Mouse (Mus musculus): ENCODE results near the gene Wdfy2. TPM values are rescaled to one million over a fixed set of nuclear protein-coding genes. Genes with fewer than 3 reads are reported as not detected.

Gene Wdfy2
- polyA plus RNA-seq, 1 experiment from 2014 or later = 15.5 TPM

DNA sequence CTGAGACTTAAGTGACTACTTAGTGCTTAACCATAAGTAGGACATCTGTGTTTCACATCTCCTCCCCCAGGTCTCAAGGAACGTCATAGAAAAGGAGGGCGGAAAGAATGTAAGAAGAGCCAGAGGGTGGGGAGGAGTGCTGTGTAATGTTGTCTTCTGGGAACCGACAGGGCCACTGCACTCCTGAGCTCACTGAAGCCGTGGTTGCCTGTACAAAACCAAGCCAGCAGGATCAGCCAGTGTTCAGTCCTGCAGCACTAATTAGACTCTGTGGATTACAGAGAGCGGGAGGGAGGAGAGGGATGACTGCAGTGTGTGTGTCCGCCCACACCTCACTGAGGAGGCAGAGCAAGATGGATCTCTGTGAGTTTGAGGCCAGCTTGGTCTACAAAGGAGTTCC, 13.5 kb downstream of the Wdfy2 start:
- 24% methylated on average over 6 of the region's 6 CpGs for WGBS
- Histone ChIP-seq H3K9me3 (peaks cover 16% of the 10 kb centered on the region), H3K4me3 (no peak overlapping the region), H3K27me3 (ENCODE audit: poor library complexity, severe bottlenecking) (no peaks in the 10 kb centered on the region), H3K4me1 (peaks cover 37% of the 10 kb centered on the region), H3K27ac (peak overlapping the region; percentile 67), H3K36me3 (replicated peaks) (peaks cover 27% of the 10 kb centered on the region)
- peak; percentile 48 for DNase-seq (ENCODE audit: extremely low spot score, low spot score)

DNA sequence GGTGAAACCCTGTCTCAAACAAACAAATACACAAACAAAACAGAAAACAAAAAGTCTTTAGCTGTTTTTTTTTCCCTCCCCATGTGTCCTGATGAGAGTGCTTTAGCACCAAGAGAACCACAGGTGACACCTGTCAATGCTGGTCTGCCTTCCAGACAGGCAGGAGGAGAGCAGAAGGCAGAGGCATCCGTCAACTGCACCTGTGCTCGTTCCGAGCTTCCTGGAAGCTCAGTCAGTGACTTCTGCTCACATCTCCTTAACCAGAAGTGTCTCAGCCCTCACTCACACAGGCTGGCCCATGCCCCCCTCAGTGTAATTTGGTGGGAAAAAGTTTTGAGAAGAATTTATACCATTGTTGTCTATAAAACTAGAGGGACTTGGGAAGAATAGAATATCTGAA, 15.4 kb downstream of the Wdfy2 start:
- 91% methylated on average over 3 of the region's 3 CpGs for WGBS
- no peaks in the 10 kb centered on the region for H3K27me3 ChIP-seq (ENCODE audit: poor library complexity, severe bottlenecking)
- H3K4me3 ChIP-seq = no peak overlapping the region
- H3K27ac ChIP-seq = no peak overlapping the region
- peaks cover 16% of the 10 kb centered on the region for H3K9me3 ChIP-seq
- DNase-seq (ENCODE audit: extremely low spot score, low spot score) = no peak
- H3K36me3 ChIP-seq (replicated peaks) = peaks cover 25% of the 10 kb centered on the region
- H3K4me1 ChIP-seq = peaks cover 38% of the 10 kb centered on the region

DNA sequence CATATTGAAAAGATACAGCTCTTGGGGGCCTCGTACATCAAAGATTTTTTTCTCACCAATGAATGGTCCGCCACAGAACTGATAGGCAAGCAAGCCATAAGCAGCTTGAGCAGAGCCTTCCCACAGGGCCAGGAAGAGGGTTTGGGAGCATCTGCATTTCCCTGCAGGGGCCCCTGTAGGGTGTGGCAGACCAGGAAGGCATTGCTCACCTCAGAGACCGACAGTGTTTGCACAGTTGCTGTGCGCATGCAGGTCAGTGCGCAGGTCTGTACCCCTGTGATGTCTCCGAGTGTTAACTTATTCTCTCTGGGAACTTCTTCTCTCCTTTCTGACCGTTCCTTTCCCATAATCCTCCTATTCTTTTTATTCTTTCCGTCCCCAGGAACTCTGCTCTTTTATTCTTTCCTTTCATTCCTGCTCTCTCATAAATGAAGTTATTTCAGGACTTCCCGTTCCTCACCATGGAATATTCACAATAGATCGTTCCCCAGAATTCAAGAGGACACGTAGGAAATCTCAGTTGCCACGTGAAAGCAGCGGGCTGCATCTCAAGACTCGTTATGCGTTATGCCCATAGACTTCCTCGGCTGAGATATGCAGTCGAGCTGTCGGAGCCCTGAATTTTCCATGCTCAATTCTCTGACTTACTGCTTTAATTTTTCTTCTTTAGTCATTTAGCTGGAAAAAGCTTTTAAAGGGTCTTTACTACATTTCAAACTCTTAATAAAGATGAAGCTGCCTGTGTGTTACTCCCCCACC, 17.8 kb downstream of the Wdfy2 start:
- Histone ChIP-seq H3K36me3 (replicated peaks) (peaks cover 15% of the 10 kb centered on the region), H3K4me1 (peaks cover 36% of the 10 kb centered on the region), H3K27me3 (ENCODE audit: poor library complexity, severe bottlenecking) (no peaks in the 10 kb centered on the region), H3K4me3 (no peak overlapping the region), H3K9me3 (peaks cover 6% of the 10 kb centered on the region; the same call in 1 of the 2 replicates), H3K27ac (peak overlapping the region; percentile 27; the same call in 1 of the 2 replicates)
- 76% methylated on average over 18 of the region's 18 CpGs for WGBS
- no peak for DNase-seq (ENCODE audit: extremely low spot score, low spot score)

DNA sequence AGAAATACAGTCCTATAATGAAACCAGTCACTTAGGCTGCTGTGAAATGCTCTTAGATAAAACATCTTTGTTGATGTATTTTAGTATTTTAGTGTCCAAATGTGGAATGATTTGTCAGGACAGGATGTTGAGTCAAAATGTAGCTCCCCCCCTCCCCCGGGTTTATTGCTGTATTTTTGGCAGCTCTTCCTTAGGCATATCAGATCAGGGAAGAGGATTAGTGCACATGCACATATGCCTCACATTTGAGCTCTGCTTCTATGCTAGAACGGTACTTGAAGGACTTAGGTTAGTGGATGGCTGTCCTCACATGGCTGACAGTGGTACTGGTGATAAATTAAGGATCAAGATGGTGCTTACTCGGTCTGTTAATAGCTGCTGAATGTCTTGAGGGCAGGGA, 18.4 kb downstream of the Wdfy2 start:
- H3K27ac ChIP-seq = no peak overlapping the region
- H3K9me3 ChIP-seq = peaks cover 6% of the 10 kb centered on the region; the same call in 1 of the 2 replicates
- no peak overlapping the region for H3K4me3 ChIP-seq
- H3K36me3 ChIP-seq (replicated peaks) = peaks cover 15% of the 10 kb centered on the region
- no peak for DNase-seq (ENCODE audit: extremely low spot score, low spot score)
- peaks cover 30% of the 10 kb centered on the region for H3K4me1 ChIP-seq
- H3K27me3 ChIP-seq (ENCODE audit: poor library complexity, severe bottlenecking) = no peaks in the 10 kb centered on the region
- 86% methylated on average over 3 of the region's 3 CpGs for WGBS

DNA sequence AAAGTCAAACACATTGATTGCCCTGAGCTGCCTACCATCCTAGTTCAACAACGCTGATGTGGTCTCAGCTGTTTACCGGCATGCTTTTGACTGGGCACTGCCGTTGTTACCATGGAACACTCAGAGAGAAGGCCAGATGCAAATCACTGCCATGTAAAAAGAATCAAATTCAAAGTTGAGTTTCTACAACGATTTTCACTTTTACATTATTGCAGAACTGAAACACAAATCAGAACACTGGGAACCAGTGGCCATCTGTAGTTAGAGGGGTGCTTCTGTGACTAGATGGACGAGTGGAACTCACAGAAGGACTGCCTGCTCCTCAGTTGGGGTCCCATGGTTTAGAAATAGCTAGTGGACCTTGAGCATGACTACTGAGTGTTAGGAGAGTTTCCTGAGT, 19.0 kb downstream of the Wdfy2 start:
- Histone ChIP-seq H3K27me3 (ENCODE audit: poor library complexity, severe bottlenecking) (no peaks in the 10 kb centered on the region), H3K9me3 (peaks cover 7% of the 10 kb centered on the region; the same call in 1 of the 2 replicates), H3K4me3 (no peak overlapping the region), H3K36me3 (replicated peaks) (peaks cover 16% of the 10 kb centered on the region), H3K27ac (no peak overlapping the region), H3K4me1 (peaks cover 24% of the 10 kb centered on the region)
- 92% methylated on average over 5 of the region's 5 CpGs for WGBS
- no peak for DNase-seq (ENCODE audit: extremely low spot score, low spot score)

DNA sequence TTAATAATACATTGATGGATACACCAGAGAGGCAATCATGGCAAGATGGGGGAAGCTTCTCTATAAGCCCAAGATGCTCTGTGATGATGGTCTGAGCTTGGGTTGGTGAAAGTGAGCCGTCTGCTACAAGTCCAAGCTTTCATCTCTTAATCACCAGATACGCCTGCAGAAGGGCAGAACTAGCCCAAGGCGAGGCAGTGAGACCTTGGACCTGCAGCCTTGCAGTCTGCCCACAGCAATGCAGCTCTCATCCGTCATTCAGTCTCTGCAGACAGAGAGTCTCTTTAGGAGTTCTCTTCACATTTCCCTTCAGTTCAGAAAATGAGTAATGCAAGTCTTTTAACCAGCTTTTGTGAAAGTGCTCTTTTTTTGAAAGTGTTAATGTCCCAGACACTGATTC, 20.4 kb downstream of the Wdfy2 start:
- DNase-seq (ENCODE audit: extremely low spot score, low spot score) = no peak
- H3K27ac ChIP-seq = no peak overlapping the region
- 85% methylated on average over 4 of the region's 4 CpGs for WGBS
- H3K9me3 ChIP-seq = peaks cover 12% of the 10 kb centered on the region; the same call in 1 of the 2 replicates
- peaks cover 15% of the 10 kb centered on the region for H3K4me1 ChIP-seq
- H3K27me3 ChIP-seq (ENCODE audit: poor library complexity, severe bottlenecking) = no peaks in the 10 kb centered on the region
- no peak overlapping the region for H3K4me3 ChIP-seq
- H3K36me3 ChIP-seq (replicated peaks) = peaks cover 20% of the 10 kb centered on the region

DNA sequence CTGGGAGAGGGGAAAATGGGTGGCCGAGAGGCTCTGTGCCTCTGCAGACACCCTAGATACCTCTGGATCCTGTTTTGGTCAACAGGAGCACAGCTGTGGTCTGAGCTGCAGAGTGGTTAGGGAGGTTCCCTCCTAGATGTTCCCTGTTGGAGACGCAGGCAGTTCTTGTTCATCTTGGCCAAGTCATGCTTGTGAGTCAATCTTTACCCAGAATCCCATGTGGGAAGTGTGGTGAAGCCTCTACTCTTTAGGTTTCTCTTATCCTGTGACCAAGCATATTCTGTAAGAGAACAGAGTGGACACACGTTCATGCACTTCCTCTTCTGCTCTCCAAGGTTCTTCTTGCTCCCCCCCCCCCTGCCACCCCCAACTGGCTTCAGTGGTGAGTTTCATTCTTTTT, 20.8 kb downstream of the Wdfy2 start:
- H3K27ac ChIP-seq = no peak overlapping the region
- peaks cover 15% of the 10 kb centered on the region for H3K4me1 ChIP-seq
- DNase-seq (ENCODE audit: extremely low spot score, low spot score) = no peak
- H3K36me3 ChIP-seq (replicated peaks) = peaks cover 20% of the 10 kb centered on the region
- no peak overlapping the region for H3K4me3 ChIP-seq
- WGBS = 82% methylated on average over 3 of the region's 3 CpGs
- H3K27me3 ChIP-seq (ENCODE audit: poor library complexity, severe bottlenecking) = no peaks in the 10 kb centered on the region
- peaks cover 12% of the 10 kb centered on the region; the same call in 1 of the 2 replicates for H3K9me3 ChIP-seq

DNA sequence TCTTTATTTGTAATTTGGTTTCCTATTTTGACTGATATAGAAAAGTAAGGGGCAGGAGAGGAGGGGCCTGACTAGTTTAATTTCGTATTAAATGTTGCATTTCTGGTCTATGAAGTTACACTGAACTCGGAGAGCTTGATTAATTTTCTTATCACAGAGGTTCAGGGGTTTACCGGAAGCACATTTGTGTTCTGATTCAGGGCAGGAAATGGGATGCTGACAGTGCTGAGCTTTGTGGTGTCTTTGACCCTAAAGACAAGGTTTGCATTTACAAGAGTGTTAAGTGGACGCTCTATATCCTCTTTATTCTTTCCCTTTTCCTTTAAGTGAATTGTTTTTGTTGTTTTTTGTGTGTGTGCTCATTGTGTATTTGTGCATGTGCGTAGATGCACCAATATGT, 25.1 kb downstream of the Wdfy2 start:
- 85% methylated on average over 5 of the region's 5 CpGs for WGBS
- Histone ChIP-seq H3K4me1 (peaks cover 16% of the 10 kb centered on the region), H3K9me3 (0 out of 2 replicates have a peak, but pooled peaks cover 6% of the 10 kb centered on the region), H3K27me3 (ENCODE audit: poor library complexity, severe bottlenecking) (no peaks in the 10 kb centered on the region), H3K27ac (no peak overlapping the region), H3K4me3 (no peak overlapping the region), H3K36me3 (replicated peaks) (peaks cover 4% of the 10 kb centered on the region; the same call in 1 of the 2 replicates)
- DNase-seq (ENCODE audit: extremely low spot score, low spot score) = no peak

DNA sequence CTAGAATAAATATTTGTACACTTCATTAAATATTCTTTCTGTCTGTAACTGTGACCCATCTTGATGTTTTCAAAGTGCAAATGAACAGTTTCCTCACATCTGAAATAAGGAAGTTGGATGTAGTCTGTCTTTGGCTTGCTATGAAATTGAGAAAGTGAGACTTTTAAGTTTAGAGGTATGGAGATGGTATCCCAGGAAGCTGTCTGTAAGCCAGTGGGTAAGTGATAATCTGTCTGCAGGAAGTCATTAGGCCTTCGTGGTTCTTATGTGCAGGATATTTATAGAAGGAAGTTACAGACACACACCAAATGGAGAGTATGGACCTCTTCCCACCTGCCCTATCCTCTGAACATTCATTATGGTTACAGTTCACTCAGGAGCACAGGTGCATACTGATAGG, 26.8 kb downstream of the Wdfy2 start:
- Histone ChIP-seq H3K27me3 (ENCODE audit: poor library complexity, severe bottlenecking) (no peaks in the 10 kb centered on the region), H3K4me1 (peaks cover 28% of the 10 kb centered on the region), H3K27ac (no peak overlapping the region), H3K9me3 (0 out of 2 replicates have a peak, but pooled peaks cover 6% of the 10 kb centered on the region), H3K36me3 (replicated peaks) (peaks cover 4% of the 10 kb centered on the region; the same call in 1 of the 2 replicates), H3K4me3 (no peak overlapping the region)
- DNase-seq (ENCODE audit: extremely low spot score, low spot score) = no peak
- WGBS = 76% methylated on average over 1 of the region's 1 CpGs

DNA sequence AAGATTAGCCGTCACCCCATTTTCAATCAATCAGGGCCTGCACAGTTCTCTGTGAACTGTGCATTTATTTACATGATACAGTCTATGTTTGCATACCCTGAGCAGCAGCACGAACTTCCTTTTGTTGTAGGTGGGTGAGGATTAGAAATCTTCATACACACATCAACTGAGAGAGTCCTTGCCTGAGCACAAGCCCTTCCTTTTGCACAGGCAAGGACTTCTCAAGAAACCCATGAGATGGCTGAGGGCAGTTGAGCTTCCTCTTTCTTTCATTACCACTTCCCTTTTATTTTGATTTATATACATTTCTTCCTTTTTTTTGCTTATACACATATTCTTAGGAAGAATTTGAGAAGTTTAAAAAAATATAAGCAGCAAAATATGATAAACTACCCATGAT, 27.9 kb downstream of the Wdfy2 start:
- 88% methylated on average over 2 of the region's 2 CpGs for WGBS
- peaks cover 10% of the 10 kb centered on the region for H3K9me3 ChIP-seq
- no peak for DNase-seq (ENCODE audit: extremely low spot score, low spot score)
- H3K36me3 ChIP-seq (replicated peaks) = peaks cover 10% of the 10 kb centered on the region
- H3K27ac ChIP-seq = no peak overlapping the region
- H3K4me3 ChIP-seq = no peak overlapping the region
- H3K4me1 ChIP-seq = peaks cover 28% of the 10 kb centered on the region
- H3K27me3 ChIP-seq (ENCODE audit: poor library complexity, severe bottlenecking) = no peaks in the 10 kb centered on the region

DNA sequence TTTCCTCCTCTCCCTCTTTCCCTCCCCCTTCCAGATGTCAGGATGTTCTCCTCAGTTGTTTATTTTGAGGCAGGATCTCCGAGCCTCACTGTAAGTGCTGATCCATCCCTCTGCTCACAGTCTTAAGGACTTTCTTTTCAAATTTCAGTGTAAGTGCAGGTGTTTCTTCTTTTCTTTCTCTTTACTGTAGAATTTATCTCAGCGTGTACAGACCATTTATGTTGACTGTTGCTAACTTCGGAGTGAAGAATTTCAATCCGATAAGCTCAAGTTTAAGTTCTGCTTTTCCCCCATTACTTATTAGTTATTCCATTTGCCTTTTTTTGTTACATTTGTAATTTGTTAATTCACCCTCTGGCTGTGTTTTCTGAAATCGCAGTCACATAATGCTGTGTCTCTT, 29.6 kb downstream of the Wdfy2 start:
- WGBS = 86% methylated on average over 5 of the region's 5 CpGs

DNA sequence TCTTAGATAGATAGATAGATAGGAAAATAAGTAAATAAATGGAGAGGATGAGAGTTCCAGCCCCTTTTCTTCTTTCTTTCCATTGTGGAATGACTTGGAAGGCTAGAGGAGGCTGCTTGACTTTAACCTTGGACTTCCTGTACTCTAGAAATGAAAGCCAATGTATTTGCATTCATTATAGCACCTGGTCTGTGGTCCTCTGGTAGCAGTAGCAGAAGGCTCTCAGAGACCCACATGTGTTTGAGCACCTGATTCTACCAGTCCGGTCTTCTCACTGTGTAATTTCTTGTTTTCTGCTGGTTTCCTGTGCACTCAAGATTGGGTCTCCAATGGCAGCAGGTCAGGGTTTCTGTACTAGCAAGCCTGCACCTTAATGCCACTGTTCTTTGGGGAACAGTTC, 30.1 kb downstream of the Wdfy2 start:
- peaks cover 9% of the 10 kb centered on the region for H3K9me3 ChIP-seq
- no peak overlapping the region for H3K4me3 ChIP-seq

More for the DNA sequence above, 29.6 kb downstream of the Wdfy2 start:
- peaks cover 12% of the 10 kb centered on the region for H3K36me3 ChIP-seq (replicated peaks)
- no peak for DNase-seq (ENCODE audit: extremely low spot score, low spot score)
- H3K27me3 ChIP-seq (ENCODE audit: poor library complexity, severe bottlenecking) = no peaks in the 10 kb centered on the region
- no peak overlapping the region for H3K27ac ChIP-seq
- H3K4me1 ChIP-seq = peaks cover 28% of the 10 kb centered on the region
- H3K9me3 ChIP-seq = peaks cover 9% of the 10 kb centered on the region
- no peak overlapping the region for H3K4me3 ChIP-seq

DNA sequence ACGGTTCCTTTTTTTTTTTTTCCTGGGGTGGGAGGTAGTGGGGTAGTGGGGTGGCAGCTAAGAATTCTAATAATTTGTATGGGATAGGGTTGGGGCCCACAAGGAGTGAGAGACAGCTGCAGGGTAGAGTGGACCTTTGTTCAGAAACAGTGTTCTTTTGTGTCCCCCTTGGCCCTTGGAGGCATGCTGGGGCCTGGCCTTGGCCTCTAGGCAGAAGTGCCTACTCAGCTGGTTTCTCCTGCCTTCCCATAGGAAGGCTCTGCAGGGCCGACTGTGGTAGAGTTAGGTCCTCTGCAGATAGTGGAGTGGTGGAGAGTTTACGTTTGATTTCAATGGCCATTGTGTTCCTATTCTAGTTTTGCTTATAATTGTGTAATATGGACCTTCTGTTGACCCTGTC, 30.8 kb downstream of the Wdfy2 start:
- Histone ChIP-seq H3K27ac (peak overlapping the region; percentile 72), H3K4me3 (no peak overlapping the region; the same call in 1 of the 2 replicates), H3K36me3 (replicated peaks) (peaks cover 12% of the 10 kb centered on the region), H3K27me3 (ENCODE audit: poor library complexity, severe bottlenecking) (no peaks in the 10 kb centered on the region), H3K4me1 (peaks cover 32% of the 10 kb centered on the region), H3K9me3 (peaks cover 9% of the 10 kb centered on the region)
- 53% methylated on average over 3 of the region's 3 CpGs for WGBS
- no peak for DNase-seq (ENCODE audit: extremely low spot score, low spot score)

More for the DNA sequence above, 30.1 kb downstream of the Wdfy2 start:
- Histone ChIP-seq H3K36me3 (replicated peaks) (peaks cover 12% of the 10 kb centered on the region), H3K27me3 (ENCODE audit: poor library complexity, severe bottlenecking) (no peaks in the 10 kb centered on the region), H3K4me1 (peaks cover 29% of the 10 kb centered on the region), H3K27ac (peak overlapping the region; percentile 72; the same call in 1 of the 2 replicates)
- no peak for DNase-seq (ENCODE audit: extremely low spot score, low spot score)
- WGBS = 89% methylated on average over 1 of the region's 1 CpGs

Measured in forebrain, embryonic 10.5 days (tissue).